Mouse (Mus musculus): Measurements from ENCODE around the gene Fam92b. TPM values are rescaled to one million over a fixed set of nuclear protein-coding genes. Genes with fewer than 3 reads are reported as not detected.

Fam92b gene
- polyA plus RNA-seq, 1 experiment from 2014 or later = 0.31 TPM

- peaks cover 9% of the 10 kb centered on the region; the same call in 1 of the 2 replicates for H3K27me3 ChIP-seq (ENCODE audit: insufficient read depth, poor library complexity, severe bottlenecking)
- WGBS = 76% methylated on average over 2 of the region's 2 CpGs
Observed at GRCm38 (mm10) chr8:120138958-120139357, 38.3 kb downstream of the Fam92b start.

GRCm38 (mm10) chr8:120136618-120137017, 40.6 kb downstream of the Fam92b start:
- Histone ChIP-seq H3K4me1 (peaks cover 29% of the 10 kb centered on the region), H3K27me3 (ENCODE audit: insufficient read depth, poor library complexity, severe bottlenecking) (peaks cover 8% of the 10 kb centered on the region; the same call in 1 of the 2 replicates), H3K4me3 (no peak overlapping the region), H3K27ac (no peak overlapping the region), H3K36me3 (peaks cover 2% of the 10 kb centered on the region; the same call in 1 of the 2 replicates), H3K9me3 (no peaks in the 10 kb centered on the region)
- WGBS = 56% methylated on average over 7 of the region's 7 CpGs
- no peak for DNase-seq (ENCODE audit: low spot score)

More at GRCm38 (mm10) chr8:120138958-120139357, 38.3 kb downstream of the Fam92b start:
- H3K4me1 ChIP-seq = peaks cover 34% of the 10 kb centered on the region
- no peak overlapping the region for H3K4me3 ChIP-seq
- no peak overlapping the region for H3K27ac ChIP-seq
- no peaks in the 10 kb centered on the region for H3K9me3 ChIP-seq
- peaks cover 2% of the 10 kb centered on the region; the same call in 1 of the 2 replicates for H3K36me3 ChIP-seq
- no peak for DNase-seq (ENCODE audit: low spot score)

- peaks cover 2% of the 10 kb centered on the region; the same call in 1 of the 2 replicates for H3K36me3 ChIP-seq
- no peaks in the 10 kb centered on the region for H3K9me3 ChIP-seq
- 85% methylated on average over 7 of the region's 7 CpGs for WGBS
- H3K27me3 ChIP-seq (ENCODE audit: insufficient read depth, poor library complexity, severe bottlenecking) = peaks cover 4% of the 10 kb centered on the region; the same call in 1 of the 2 replicates
- H3K4me1 ChIP-seq = peaks cover 26% of the 10 kb centered on the region
- no peak for DNase-seq (ENCODE audit: low spot score)
- H3K27ac ChIP-seq = no peak overlapping the region
- H3K4me3 ChIP-seq = no peak overlapping the region
Observed at GRCm38 (mm10) chr8:120135687-120136086, 41.6 kb downstream of the Fam92b start.

GRCm38 (mm10) chr8:120133169-120133568, 44.1 kb downstream of the Fam92b start:
- WGBS = 77% methylated on average over 7 of the region's 7 CpGs
- peaks cover 7% of the 10 kb centered on the region; the same call in 1 of the 2 replicates for H3K36me3 ChIP-seq
- no peaks in the 10 kb centered on the region for H3K9me3 ChIP-seq
- peaks cover 4% of the 10 kb centered on the region; the same call in 1 of the 2 replicates for H3K27me3 ChIP-seq (ENCODE audit: insufficient read depth, poor library complexity, severe bottlenecking)
- no peak overlapping the region for H3K27ac ChIP-seq
- no peak for DNase-seq (ENCODE audit: low spot score)
- no peak overlapping the region for H3K4me3 ChIP-seq
- H3K4me1 ChIP-seq = peaks cover 31% of the 10 kb centered on the region

GRCm38 (mm10) chr8:120131158-120131557, 46.1 kb downstream of the Fam92b start:
- Histone ChIP-seq H3K36me3 (peaks cover 7% of the 10 kb centered on the region; the same call in 1 of the 2 replicates), H3K9me3 (no peaks in the 10 kb centered on the region), H3K27me3 (ENCODE audit: insufficient read depth, poor library complexity, severe bottlenecking) (peaks cover 4% of the 10 kb centered on the region; the same call in 1 of the 2 replicates), H3K4me3 (no peak overlapping the region), H3K27ac (no peak overlapping the region), H3K4me1 (peaks cover 43% of the 10 kb centered on the region)
- no peak for DNase-seq (ENCODE audit: low spot score)
- 77% methylated on average over 8 of the region's 8 CpGs for WGBS

GRCm38 (mm10) chr8:120129547-120129946, 47.7 kb downstream of the Fam92b start:
- peak overlapping the region; percentile 13; the same call in 1 of the 2 replicates for H3K27ac ChIP-seq
- WGBS = 71% methylated on average over 4 of the region's 4 CpGs
- H3K27me3 ChIP-seq (ENCODE audit: insufficient read depth, poor library complexity, severe bottlenecking) = no peaks in the 10 kb centered on the region
- no peak for DNase-seq (ENCODE audit: low spot score)
- H3K36me3 ChIP-seq = peaks cover 7% of the 10 kb centered on the region; the same call in 1 of the 2 replicates
- H3K9me3 ChIP-seq = no peaks in the 10 kb centered on the region
- H3K4me1 ChIP-seq = peaks cover 59% of the 10 kb centered on the region
- no peak overlapping the region for H3K4me3 ChIP-seq

GRCm38 (mm10) chr8:120126357-120127161, 50.7 kb downstream of the Fam92b start:
- Histone ChIP-seq H3K27ac (peak overlapping the region; percentile 84), H3K27me3 (ENCODE audit: insufficient read depth, poor library complexity, severe bottlenecking) (no peaks in the 10 kb centered on the region), H3K36me3 (peaks cover 5% of the 10 kb centered on the region; the same call in 1 of the 2 replicates), H3K4me1 (peaks cover 82% of the 10 kb centered on the region), H3K9me3 (no peaks in the 10 kb centered on the region), H3K4me3 (peak overlapping the region; percentile 27)
- DNase-seq (ENCODE audit: low spot score) = peak; percentile 83
- 11% methylated on average over 14 of the region's 14 CpGs for WGBS

GRCm38 (mm10) chr8:120124836-120125389, 52.4 kb downstream of the Fam92b start:
- WGBS = 75% methylated on average over 7 of the region's 7 CpGs
- peak overlapping the region; percentile 77 for H3K27ac ChIP-seq
- H3K9me3 ChIP-seq = no peaks in the 10 kb centered on the region

GRCm38 (mm10) chr8:120124261-120124660, 53.0 kb downstream of the Fam92b start:
- Histone ChIP-seq H3K4me1 (peaks cover 85% of the 10 kb centered on the region), H3K4me3 (no peak overlapping the region), H3K27me3 (ENCODE audit: insufficient read depth, poor library complexity, severe bottlenecking) (no peaks in the 10 kb centered on the region), H3K9me3 (no peaks in the 10 kb centered on the region), H3K36me3 (peaks cover 5% of the 10 kb centered on the region; the same call in 1 of the 2 replicates), H3K27ac (peak overlapping the region; percentile 77)
- WGBS = 14% methylated on average over 6 of the region's 6 CpGs
- DNase-seq (ENCODE audit: low spot score) = no peak

More at GRCm38 (mm10) chr8:120124836-120125389, 52.4 kb downstream of the Fam92b start:
- Histone ChIP-seq H3K27me3 (ENCODE audit: insufficient read depth, poor library complexity, severe bottlenecking) (no peaks in the 10 kb centered on the region), H3K4me3 (no peak overlapping the region), H3K36me3 (peaks cover 5% of the 10 kb centered on the region; the same call in 1 of the 2 replicates), H3K4me1 (peaks cover 85% of the 10 kb centered on the region)
- no peak for DNase-seq (ENCODE audit: low spot score)

GRCm38 (mm10) chr8:120120951-120121350, 56.3 kb downstream of the Fam92b start:
- WGBS = 57% methylated on average over 5 of the region's 5 CpGs
- no peak overlapping the region for H3K4me3 ChIP-seq
- H3K36me3 ChIP-seq = peaks cover 6% of the 10 kb centered on the region; the same call in 1 of the 2 replicates
- H3K4me1 ChIP-seq = peaks cover 80% of the 10 kb centered on the region
- peak overlapping the region; percentile 89 for H3K27ac ChIP-seq
- no peaks in the 10 kb centered on the region for H3K9me3 ChIP-seq
- H3K27me3 ChIP-seq (ENCODE audit: insufficient read depth, poor library complexity, severe bottlenecking) = peaks cover 19% of the 10 kb centered on the region
- no peak for DNase-seq (ENCODE audit: low spot score)

- H3K27ac ChIP-seq = peak overlapping the region; percentile 89
- H3K9me3 ChIP-seq = no peaks in the 10 kb centered on the region
- H3K27me3 ChIP-seq (ENCODE audit: insufficient read depth, poor library complexity, severe bottlenecking) = peaks cover 29% of the 10 kb centered on the region
- H3K4me1 ChIP-seq = peaks cover 70% of the 10 kb centered on the region
- WGBS = 38% methylated on average over 6 of the region's 6 CpGs
- peaks cover 8% of the 10 kb centered on the region; the same call in 1 of the 2 replicates for H3K36me3 ChIP-seq
- no peak for DNase-seq (ENCODE audit: low spot score)
- 0 out of 2 replicates have a peak overlapping the region, but pooled peaks have one; percentile 19 for H3K4me3 ChIP-seq
Observed at GRCm38 (mm10) chr8:120119931-120120330, 57.3 kb downstream of the Fam92b start.

GRCm38 (mm10) chr8:120119429-120119828, 57.8 kb downstream of the Fam92b start:
- H3K27me3 ChIP-seq (ENCODE audit: insufficient read depth, poor library complexity, severe bottlenecking) = peaks cover 34% of the 10 kb centered on the region
- no peaks in the 10 kb centered on the region for H3K9me3 ChIP-seq
- peak overlapping the region; percentile 28; the same call in 1 of the 2 replicates for H3K4me3 ChIP-seq
- 51% methylated on average over 3 of the region's 3 CpGs for WGBS
- peak overlapping the region; percentile 89 for H3K27ac ChIP-seq
- peaks cover 8% of the 10 kb centered on the region; the same call in 1 of the 2 replicates for H3K36me3 ChIP-seq
- no peak for DNase-seq (ENCODE audit: low spot score)
- peaks cover 69% of the 10 kb centered on the region for H3K4me1 ChIP-seq
